Mouse (Mus musculus): ENCODE data around the gene Suds3. TPM values are rescaled to one million over a fixed set of nuclear protein-coding genes. Genes with fewer than 3 reads are reported as not detected.

The Suds3 gene
- polyA plus RNA-seq, 1 experiment from 2014 or later: 82.3 TPM

GRCm38 (mm10) chr5:117109522-117109921 lies 6.4 kb downstream of the Suds3 start:
- H3K4me2 ChIP-seq (ENCODE audit: low read length): no peak overlapping the region
- no peak overlapping the region for H3K27ac ChIP-seq (ENCODE audit: low read length)
- H3K9me3 ChIP-seq (replicated peaks; ENCODE audit: control insufficient read depth, low read length, poor library complexity, severe bottlenecking): no peaks in the 10 kb centered on the region
- H3K4me1 ChIP-seq (ENCODE audit: control insufficient read depth, insufficient read depth, low read length): peaks cover 6% of the 10 kb centered on the region
- no peak for ATAC-seq
- no peaks in the 10 kb centered on the region for H3K27me3 ChIP-seq (ENCODE audit: control insufficient read depth, insufficient read depth, low read depth, low read length)
- no peak overlapping the region for H3K4me3 ChIP-seq (ENCODE audit: low read depth, low read length)
- WGBS: 89% methylated on average over 8 of the region's 8 CpGs
- H3K9ac ChIP-seq (ENCODE audit: low read depth, low read length): no peak overlapping the region
- peaks cover 42% of the 10 kb centered on the region for H3K36me3 ChIP-seq (ENCODE audit: control insufficient read depth, insufficient read depth, low read length)

GRCm38 (mm10) chr5:117108731-117109130 lies 7.2 kb downstream of the Suds3 start:
- 96% methylated on average over 13 of the region's 13 CpGs for WGBS
- peaks cover 45% of the 10 kb centered on the region for H3K36me3 ChIP-seq (ENCODE audit: control insufficient read depth, insufficient read depth, low read length)

DNA sequence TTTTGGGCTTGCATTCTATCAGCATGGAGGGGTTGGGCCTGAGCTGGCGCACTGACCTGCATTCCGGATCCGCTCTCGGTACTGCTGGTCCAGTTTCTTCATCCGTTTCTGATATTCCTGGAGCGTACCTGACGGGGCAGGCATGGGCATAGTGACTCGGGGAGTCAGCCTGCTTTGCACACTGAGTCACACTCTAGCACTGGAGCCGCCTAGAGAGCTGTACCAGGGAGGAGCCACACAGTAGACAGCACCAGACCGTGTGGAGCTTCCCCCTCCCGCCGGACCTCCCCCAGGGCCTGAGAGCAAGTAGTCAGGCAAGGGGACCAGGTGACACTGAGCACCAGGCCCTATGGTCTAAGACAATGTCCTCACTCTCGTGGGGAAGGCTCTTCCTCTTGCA lies 7.6 kb downstream of the Suds3 start:
- H3K4me1 ChIP-seq (ENCODE audit: control insufficient read depth, insufficient read depth, low read length): no peaks in the 10 kb centered on the region
- H3K27me3 ChIP-seq (ENCODE audit: control insufficient read depth, insufficient read depth, low read depth, low read length): no peaks in the 10 kb centered on the region
- WGBS: 97% methylated on average over 13 of the region's 13 CpGs
- no peaks in the 10 kb centered on the region for H3K9me3 ChIP-seq (replicated peaks; ENCODE audit: control insufficient read depth, low read length, poor library complexity, severe bottlenecking)
- no peak overlapping the region for H3K4me3 ChIP-seq (ENCODE audit: low read depth, low read length)
- H3K4me2 ChIP-seq (ENCODE audit: low read length): no peak overlapping the region
- no peak overlapping the region for H3K9ac ChIP-seq (ENCODE audit: low read depth, low read length)
- H3K36me3 ChIP-seq (ENCODE audit: control insufficient read depth, insufficient read depth, low read length): peaks cover 46% of the 10 kb centered on the region
- H3K27ac ChIP-seq (ENCODE audit: low read length): no peak overlapping the region
- ATAC-seq: no peak

More at GRCm38 (mm10) chr5:117108731-117109130, 7.2 kb downstream of the Suds3 start:
- Histone ChIP-seq H3K4me1 (ENCODE audit: control insufficient read depth, insufficient read depth, low read length) (no peaks in the 10 kb centered on the region), H3K4me3 (ENCODE audit: low read depth, low read length) (no peak overlapping the region), H3K27ac (ENCODE audit: low read length) (no peak overlapping the region), H3K9ac (ENCODE audit: low read depth, low read length) (no peak overlapping the region), H3K9me3 (replicated peaks; ENCODE audit: control insufficient read depth, low read length, poor library complexity, severe bottlenecking) (no peaks in the 10 kb centered on the region), H3K27me3 (ENCODE audit: control insufficient read depth, insufficient read depth, low read depth, low read length) (no peaks in the 10 kb centered on the region), H3K4me2 (ENCODE audit: low read length) (no peak overlapping the region)
- no peak for ATAC-seq

GRCm38 (mm10) chr5:117105761-117106160 lies 10.2 kb downstream of the Suds3 start:
- no peaks in the 10 kb centered on the region for H3K27me3 ChIP-seq (ENCODE audit: control insufficient read depth, insufficient read depth, low read depth, low read length)
- H3K36me3 ChIP-seq (ENCODE audit: control insufficient read depth, insufficient read depth, low read length): peaks cover 50% of the 10 kb centered on the region
- H3K27ac ChIP-seq (ENCODE audit: low read length): no peak overlapping the region
- no peak overlapping the region for H3K4me3 ChIP-seq (ENCODE audit: low read depth, low read length)
- H3K4me1 ChIP-seq (ENCODE audit: control insufficient read depth, insufficient read depth, low read length): no peaks in the 10 kb centered on the region
- H3K9ac ChIP-seq (ENCODE audit: low read depth, low read length): no peak overlapping the region
- H3K4me2 ChIP-seq (ENCODE audit: low read length): no peak overlapping the region
- ATAC-seq: no peak
- H3K9me3 ChIP-seq (replicated peaks; ENCODE audit: control insufficient read depth, low read length, poor library complexity, severe bottlenecking): no peaks in the 10 kb centered on the region
- 80% methylated on average over 9 of the region's 9 CpGs for WGBS

- 97% methylated on average over 12 of the region's 12 CpGs for whole genome bisulfite sequencing
- H3K27ac ChIP-seq (ENCODE audit: low read length): no peak overlapping the region
- no peak overlapping the region for H3K9ac ChIP-seq (ENCODE audit: low read depth, low read length)
- H3K4me2 ChIP-seq (ENCODE audit: low read length): no peak overlapping the region
- H3K27me3 ChIP-seq (ENCODE audit: control insufficient read depth, insufficient read depth, low read depth, low read length): no peaks in the 10 kb centered on the region
- ATAC-seq: no peak
- H3K4me3 ChIP-seq (ENCODE audit: low read depth, low read length): no peak overlapping the region
- H3K9me3 ChIP-seq (replicated peaks; ENCODE audit: control insufficient read depth, low read length, poor library complexity, severe bottlenecking): no peaks in the 10 kb centered on the region
- peaks cover 57% of the 10 kb centered on the region for H3K36me3 ChIP-seq (ENCODE audit: control insufficient read depth, insufficient read depth, low read length)
- H3K4me1 ChIP-seq (ENCODE audit: control insufficient read depth, insufficient read depth, low read length): no peaks in the 10 kb centered on the region
Measured at GRCm38 (mm10) chr5:117104329-117104728, 11.6 kb downstream of the Suds3 start.

- no peaks in the 10 kb centered on the region for H3K27me3 ChIP-seq (ENCODE audit: control insufficient read depth, insufficient read depth, low read depth, low read length)
- no peaks in the 10 kb centered on the region for H3K4me1 ChIP-seq (ENCODE audit: control insufficient read depth, insufficient read depth, low read length)
- H3K27ac ChIP-seq (ENCODE audit: low read length): no peak overlapping the region
- no peak overlapping the region for H3K9ac ChIP-seq (ENCODE audit: low read depth, low read length)
- no peak overlapping the region for H3K4me3 ChIP-seq (ENCODE audit: low read depth, low read length)
- ATAC-seq: no peak
- no peaks in the 10 kb centered on the region for H3K9me3 ChIP-seq (replicated peaks; ENCODE audit: control insufficient read depth, low read length, poor library complexity, severe bottlenecking)
- WGBS: 96% methylated on average over 20 of the region's 20 CpGs
- peaks cover 49% of the 10 kb centered on the region for H3K36me3 ChIP-seq (ENCODE audit: control insufficient read depth, insufficient read depth, low read length)
- H3K4me2 ChIP-seq (ENCODE audit: low read length): no peak overlapping the region
Measured at GRCm38 (mm10) chr5:117103194-117103929, 12.6 kb downstream of the Suds3 start.

DNA sequence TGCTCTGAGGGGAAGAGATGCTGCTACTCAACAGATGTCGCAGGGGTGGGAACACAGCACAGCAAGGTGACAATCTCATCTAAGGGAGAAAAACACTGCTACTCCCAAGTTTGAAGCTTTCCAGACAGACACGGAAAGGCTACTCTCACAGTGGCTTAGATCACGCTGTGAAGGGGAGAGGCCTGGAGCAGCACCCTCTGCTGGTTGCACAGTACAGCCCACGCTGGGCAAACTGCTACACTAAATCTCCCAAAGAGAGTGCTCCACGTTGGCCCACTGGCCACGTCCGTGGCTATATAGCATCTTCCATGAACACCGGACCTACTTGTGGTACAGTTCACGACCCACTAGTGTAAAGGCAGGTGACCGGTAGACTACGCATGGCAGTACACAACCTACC lies 16.2 kb downstream of the Suds3 start:
- Histone ChIP-seq H3K9me3 (replicated peaks; ENCODE audit: control insufficient read depth, low read length, poor library complexity, severe bottlenecking) (no peaks in the 10 kb centered on the region), H3K4me3 (ENCODE audit: low read depth, low read length) (no peak overlapping the region), H3K4me1 (ENCODE audit: control insufficient read depth, insufficient read depth, low read length) (no peaks in the 10 kb centered on the region), H3K4me2 (ENCODE audit: low read length) (no peak overlapping the region), H3K27me3 (ENCODE audit: control insufficient read depth, insufficient read depth, low read depth, low read length) (no peaks in the 10 kb centered on the region), H3K9ac (ENCODE audit: low read depth, low read length) (no peak overlapping the region), H3K36me3 (ENCODE audit: control insufficient read depth, insufficient read depth, low read length) (peaks cover 28% of the 10 kb centered on the region), H3K27ac (ENCODE audit: low read length) (no peak overlapping the region)
- no peak for ATAC-seq
- 87% methylated on average over 11 of the region's 11 CpGs for WGBS

DNA sequence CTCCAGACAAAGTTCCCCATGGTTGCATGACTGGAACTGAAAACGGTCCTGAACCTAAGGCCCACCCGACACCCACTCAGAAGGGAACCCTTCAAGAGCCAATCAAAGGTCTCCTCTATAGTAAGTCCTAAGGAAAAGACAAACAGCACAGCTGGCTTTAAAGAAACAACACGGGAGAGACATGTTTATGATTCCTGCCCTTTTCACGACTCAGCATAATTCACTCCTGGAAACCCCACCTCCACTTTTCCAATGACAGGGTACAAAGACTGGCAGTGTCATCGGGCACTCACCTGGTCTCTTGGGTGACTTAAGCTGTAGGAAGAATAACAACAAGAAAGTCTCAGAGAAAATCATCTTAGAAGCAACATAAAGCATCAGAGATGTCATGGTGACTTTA lies 16.9 kb downstream of the Suds3 start:
- peaks cover 23% of the 10 kb centered on the region for H3K36me3 ChIP-seq (ENCODE audit: control insufficient read depth, insufficient read depth, low read length)
- 82% methylated on average over 5 of the region's 5 CpGs for WGBS
- H3K9ac ChIP-seq (ENCODE audit: low read depth, low read length): no peak overlapping the region
- no peaks in the 10 kb centered on the region for H3K9me3 ChIP-seq (replicated peaks; ENCODE audit: control insufficient read depth, low read length, poor library complexity, severe bottlenecking)
- no peaks in the 10 kb centered on the region for H3K4me1 ChIP-seq (ENCODE audit: control insufficient read depth, insufficient read depth, low read length)
- no peak for ATAC-seq
- H3K27me3 ChIP-seq (ENCODE audit: control insufficient read depth, insufficient read depth, low read depth, low read length): no peaks in the 10 kb centered on the region
- H3K4me2 ChIP-seq (ENCODE audit: low read length): no peak overlapping the region
- no peak overlapping the region for H3K4me3 ChIP-seq (ENCODE audit: low read depth, low read length)
- no peak overlapping the region for H3K27ac ChIP-seq (ENCODE audit: low read length)

GRCm38 (mm10) chr5:117096716-117097115 lies 19.2 kb downstream of the Suds3 start:
- no peak for ATAC-seq
- H3K9ac ChIP-seq (ENCODE audit: low read depth, low read length): no peak overlapping the region
- no peaks in the 10 kb centered on the region for H3K27me3 ChIP-seq (ENCODE audit: control insufficient read depth, insufficient read depth, low read depth, low read length)
- H3K9me3 ChIP-seq (replicated peaks; ENCODE audit: control insufficient read depth, low read length, poor library complexity, severe bottlenecking): no peaks in the 10 kb centered on the region
- peaks cover 29% of the 10 kb centered on the region for H3K36me3 ChIP-seq (ENCODE audit: control insufficient read depth, insufficient read depth, low read length)
- no peak overlapping the region for H3K27ac ChIP-seq (ENCODE audit: low read length)
- no peak overlapping the region for H3K4me3 ChIP-seq (ENCODE audit: low read depth, low read length)
- no peaks in the 10 kb centered on the region for H3K4me1 ChIP-seq (ENCODE audit: control insufficient read depth, insufficient read depth, low read length)
- 38% methylated on average over 3 of the region's 3 CpGs for WGBS
- H3K4me2 ChIP-seq (ENCODE audit: low read length): no peak overlapping the region

Data from midbrain, embryonic 16.5 days (tissue).